Mouse (Mus musculus) hindlimb bud, embryonic 11.5 days (tissue): ENCODE data around the gene 4931440F15Rik.
A peak's percentile ranks its signal among the peaks of the same experiment; 100 is the strongest.
"Not testable (repeated sequence)": the region's sequence is repeated elsewhere in the genome, so short reads cannot be mapped to it uniquely, and the experiment has no call there.

Experiments
- DNase-seq: peaks from one replicate; pipeline ENCODE4 v3.0.0-alpha.2; 2012; ENCODE audit warnings: low read depth, low spot score; ENCODE audit errors: extremely low spot score

4931440F15Rik gene

GRCm38 (mm10) chr11:29825271-29825718 is at the start of gene 4931440F15Rik:
Gene 4931440F15Rik (minus strand): TSS chr11:29825668.
- not testable (repeated sequence) for DNase-seq

GRCm38 (mm10) chr11:29874781-29875180 is 49.3 kb upstream of the 4931440F15Rik start:
- DNase-seq, result not testable (repeated sequence)

- DNase-seq, result no peak
Measured at GRCm38 (mm10) chr11:29870174-29870573, 44.7 kb upstream of the 4931440F15Rik start.

GRCm38 (mm10) chr11:29864269-29864668 is 38.8 kb upstream of the 4931440F15Rik start:
- no peak for DNase-seq

GRCm38 (mm10) chr11:29861750-29862397 is 36.4 kb upstream of the 4931440F15Rik start:
- DNase-seq, result peak; percentile 30

GRCm38 (mm10) chr11:29861040-29861439 is 35.6 kb upstream of the 4931440F15Rik start:
- no peak for DNase-seq

GRCm38 (mm10) chr11:29840606-29841227 is 15.2 kb upstream of the 4931440F15Rik start:
- no peak for DNase-seq

- no peak for DNase-seq
Measured at GRCm38 (mm10) chr11:29839781-29840180, 14.3 kb upstream of the 4931440F15Rik start.

- no peak for DNase-seq
Measured at GRCm38 (mm10) chr11:29837066-29837465, 11.6 kb upstream of the 4931440F15Rik start.

GRCm38 (mm10) chr11:29827729-29828128 is 2.3 kb upstream of the 4931440F15Rik start:
- no peak for DNase-seq

- no peak for DNase-seq
Measured at GRCm38 (mm10) chr11:29826001-29826400, 533 bp upstream of the 4931440F15Rik start.

GRCm38 (mm10) chr11:29824474-29825270 is 796 bp downstream of the 4931440F15Rik start:
- not testable (repeated sequence) for DNase-seq

- DNase-seq, result no peak
Measured at GRCm38 (mm10) chr11:29823141-29823540, 2.3 kb downstream of the 4931440F15Rik start.

- DNase-seq, result no peak
Measured at GRCm38 (mm10) chr11:29815670-29816069, 9.8 kb downstream of the 4931440F15Rik start.

- no peak for DNase-seq
Measured at GRCm38 (mm10) chr11:29815261-29815660, 10.2 kb downstream of the 4931440F15Rik start.

- DNase-seq, result no peak
Measured at GRCm38 (mm10) chr11:29813267-29813666, 12.2 kb downstream of the 4931440F15Rik start.

GRCm38 (mm10) chr11:29812475-29812874 is 13.0 kb downstream of the 4931440F15Rik start:
- DNase-seq, result no peak

- DNase-seq, result no peak
Measured at GRCm38 (mm10) chr11:29810324-29810723, 15.1 kb downstream of the 4931440F15Rik start.

GRCm38 (mm10) chr11:29808981-29809589 is 16.4 kb downstream of the 4931440F15Rik start:
- DNase-seq, result no peak

GRCm38 (mm10) chr11:29808173-29808980 is 17.1 kb downstream of the 4931440F15Rik start:
- DNase-seq, result no peak
